Mouse (Mus musculus): ENCODE measurements around the gene Gm7694. TPM values are rescaled to one million over a fixed set of nuclear protein-coding genes. Genes with fewer than 3 reads are reported as not detected.

Gm7694 gene
- polyA plus RNA-seq, 1 experiment: 1.5 TPM

- no peaks in the 10 kb centered on the region for H3K36me3 ChIP-seq (ENCODE audit: control insufficient read depth, insufficient read depth, low read length, poor library complexity, severe bottlenecking)
- H3K4me1 ChIP-seq (ENCODE audit: control insufficient read depth, insufficient read depth, low read length): no peaks in the 10 kb centered on the region
- H3K9ac ChIP-seq (ENCODE audit: low read depth, poor library complexity, severe bottlenecking): no peak overlapping the region
- no peaks in the 10 kb centered on the region for H3K27me3 ChIP-seq (ENCODE audit: control insufficient read depth, insufficient read depth, low read length, poor library complexity, severe bottlenecking)
- H3K27ac ChIP-seq (ENCODE audit: insufficient read depth, low read length): no peak overlapping the region
- H3K4me3 ChIP-seq (ENCODE audit: low read depth, low read length): no peak overlapping the region
- TF ChIP-seq POLR2A (IDR thresholded peaks at IDR 0.05; ENCODE audit: insufficient read depth, low read length) (no peak), EP300 (IDR thresholded peaks at IDR 0.05; ENCODE audit: insufficient read depth, low read depth, low read length) (no peak), CTCF (IDR thresholded peaks at IDR 0.05; ENCODE audit: low read depth, low read length) (no peak)
- no peaks in the 10 kb centered on the region; the same call in 1 of the 2 replicates for H3K9me3 ChIP-seq (replicated peaks; ENCODE audit: control insufficient read depth, insufficient read depth, low read length, poor library complexity, severe bottlenecking)
Measured at GRCm38 (mm10) chr1:170282415-170283129, 23.6 kb downstream of the Gm7694 start.

GRCm38 (mm10) chr1:170277016-170277415, 29.1 kb downstream of the Gm7694 start, which contains the start of gene Sh2d1b1:
Gene Sh2d1b1, plus strand, starts transcription at chr1:170277320.
- no peak within 1 kb of the TSS for H3K9ac ChIP-seq (ENCODE audit: low read depth, poor library complexity, severe bottlenecking)
- H3K27ac ChIP-seq (ENCODE audit: insufficient read depth, low read length): no peak within 1 kb of the TSS
- no peaks in the 10 kb centered on the region; the same call in 1 of the 2 replicates for H3K9me3 ChIP-seq (replicated peaks; ENCODE audit: control insufficient read depth, insufficient read depth, low read length, poor library complexity, severe bottlenecking)
- H3K27me3 ChIP-seq (ENCODE audit: control insufficient read depth, insufficient read depth, low read length, poor library complexity, severe bottlenecking): no peaks in the 10 kb centered on the region
- TF ChIP-seq EP300 (IDR thresholded peaks at IDR 0.05; ENCODE audit: insufficient read depth, low read depth, low read length) (no peak), POLR2A (IDR thresholded peaks at IDR 0.05; ENCODE audit: insufficient read depth, low read length) (no peak), CTCF (IDR thresholded peaks at IDR 0.05; ENCODE audit: low read depth, low read length) (no peak)
- no peaks in the 10 kb centered on the region for H3K36me3 ChIP-seq (ENCODE audit: control insufficient read depth, insufficient read depth, low read length, poor library complexity, severe bottlenecking)
- H3K4me1 ChIP-seq (ENCODE audit: control insufficient read depth, insufficient read depth, low read length): no peaks in the 10 kb centered on the region
- H3K4me3 ChIP-seq (ENCODE audit: low read depth, low read length): no peak within 1 kb of the TSS

DNA sequence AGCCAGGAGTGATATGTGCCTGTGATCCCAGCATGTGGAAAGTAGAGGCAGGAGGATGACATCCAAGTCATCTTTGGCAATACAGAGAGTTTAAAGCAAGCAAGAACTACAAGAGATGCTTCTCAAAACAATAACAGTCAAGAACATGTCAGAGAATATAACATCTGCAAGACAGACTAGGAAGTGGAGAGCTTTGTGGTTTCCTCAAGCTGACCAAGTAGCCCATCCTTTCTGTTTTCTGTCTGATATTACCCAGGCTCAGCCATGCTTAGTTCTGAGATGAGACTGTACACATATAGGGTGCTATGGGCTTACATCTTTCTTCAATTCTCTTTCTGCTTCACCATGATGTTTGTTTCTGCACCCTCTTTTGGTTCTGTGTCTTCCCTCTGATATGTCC, 32.9 kb downstream of the Gm7694 start:
- Histone ChIP-seq H3K36me3 (ENCODE audit: control insufficient read depth, insufficient read depth, low read length, poor library complexity, severe bottlenecking) (no peaks in the 10 kb centered on the region), H3K4me1 (ENCODE audit: control insufficient read depth, insufficient read depth, low read length) (no peaks in the 10 kb centered on the region), H3K4me3 (ENCODE audit: low read depth, low read length) (no peak overlapping the region), H3K9me3 (replicated peaks; ENCODE audit: control insufficient read depth, insufficient read depth, low read length, poor library complexity, severe bottlenecking) (no peaks in the 10 kb centered on the region), H3K27ac (ENCODE audit: insufficient read depth, low read length) (no peak overlapping the region), H3K27me3 (ENCODE audit: control insufficient read depth, insufficient read depth, low read length, poor library complexity, severe bottlenecking) (no peaks in the 10 kb centered on the region; the same call in 1 of the 2 replicates), H3K9ac (ENCODE audit: low read depth, poor library complexity, severe bottlenecking) (no peak overlapping the region)
- TF ChIP-seq EP300 (IDR thresholded peaks at IDR 0.05; ENCODE audit: insufficient read depth, low read depth, low read length) (no peak), POLR2A (IDR thresholded peaks at IDR 0.05; ENCODE audit: insufficient read depth, low read length) (no peak), CTCF (IDR thresholded peaks at IDR 0.05; ENCODE audit: low read depth, low read length) (no peak)

- TF ChIP-seq POLR2A (IDR thresholded peaks at IDR 0.05; ENCODE audit: insufficient read depth, low read length): no peak
- TF ChIP-seq CTCF (IDR thresholded peaks at IDR 0.05; ENCODE audit: low read depth, low read length): no peak
- TF ChIP-seq EP300 (IDR thresholded peaks at IDR 0.05; ENCODE audit: insufficient read depth, low read depth, low read length): no peak
- no peak overlapping the region for H3K4me3 ChIP-seq (ENCODE audit: low read depth, low read length)
- H3K4me1 ChIP-seq (ENCODE audit: control insufficient read depth, insufficient read depth, low read length): no peaks in the 10 kb centered on the region
Measured at GRCm38 (mm10) chr1:170270696-170271095, 35.4 kb downstream of the Gm7694 start.

DNA sequence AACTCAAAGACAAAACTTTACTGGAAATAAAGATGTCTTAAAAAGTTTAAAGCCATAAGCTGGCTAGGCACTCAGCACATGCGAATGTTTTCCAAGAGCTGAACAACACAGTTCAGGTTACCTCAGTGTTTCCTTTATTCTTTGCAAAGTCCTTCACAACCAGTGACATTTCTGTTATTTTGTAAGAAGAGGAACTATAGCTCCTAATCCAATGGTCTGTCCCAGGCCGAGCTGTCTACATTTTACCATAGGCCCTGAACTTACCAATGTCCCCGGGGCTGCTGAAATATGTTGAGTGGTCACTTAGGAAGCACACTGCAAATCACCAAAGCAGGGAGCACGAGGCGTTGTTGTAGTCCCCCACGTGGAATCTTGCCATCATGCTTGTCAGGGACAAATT, 35.9 kb downstream of the Gm7694 start:
- no peaks in the 10 kb centered on the region for H3K36me3 ChIP-seq (ENCODE audit: control insufficient read depth, insufficient read depth, low read length, poor library complexity, severe bottlenecking)
- H3K27me3 ChIP-seq (ENCODE audit: control insufficient read depth, insufficient read depth, low read length, poor library complexity, severe bottlenecking): no peaks in the 10 kb centered on the region; the same call in 1 of the 2 replicates
- H3K9me3 ChIP-seq (replicated peaks; ENCODE audit: control insufficient read depth, insufficient read depth, low read length, poor library complexity, severe bottlenecking): peaks cover 2% of the 10 kb centered on the region; the same call in 1 of the 2 replicates
- H3K9ac ChIP-seq (ENCODE audit: low read depth, poor library complexity, severe bottlenecking): no peak overlapping the region
- TF ChIP-seq CTCF (IDR thresholded peaks at IDR 0.05; ENCODE audit: low read depth, low read length) (no peak), EP300 (IDR thresholded peaks at IDR 0.05; ENCODE audit: insufficient read depth, low read depth, low read length) (no peak), POLR2A (IDR thresholded peaks at IDR 0.05; ENCODE audit: insufficient read depth, low read length) (no peak)
- H3K4me1 ChIP-seq (ENCODE audit: control insufficient read depth, insufficient read depth, low read length): no peaks in the 10 kb centered on the region
- no peak overlapping the region for H3K4me3 ChIP-seq (ENCODE audit: low read depth, low read length)
- H3K27ac ChIP-seq (ENCODE audit: insufficient read depth, low read length): no peak overlapping the region

More at GRCm38 (mm10) chr1:170270696-170271095, 35.4 kb downstream of the Gm7694 start:
- Histone ChIP-seq H3K27ac (ENCODE audit: insufficient read depth, low read length) (no peak overlapping the region), H3K9me3 (replicated peaks; ENCODE audit: control insufficient read depth, insufficient read depth, low read length, poor library complexity, severe bottlenecking) (peaks cover 2% of the 10 kb centered on the region; the same call in 1 of the 2 replicates), H3K27me3 (ENCODE audit: control insufficient read depth, insufficient read depth, low read length, poor library complexity, severe bottlenecking) (no peaks in the 10 kb centered on the region; the same call in 1 of the 2 replicates), H3K36me3 (ENCODE audit: control insufficient read depth, insufficient read depth, low read length, poor library complexity, severe bottlenecking) (no peaks in the 10 kb centered on the region), H3K9ac (ENCODE audit: low read depth, poor library complexity, severe bottlenecking) (no peak overlapping the region)

DNA sequence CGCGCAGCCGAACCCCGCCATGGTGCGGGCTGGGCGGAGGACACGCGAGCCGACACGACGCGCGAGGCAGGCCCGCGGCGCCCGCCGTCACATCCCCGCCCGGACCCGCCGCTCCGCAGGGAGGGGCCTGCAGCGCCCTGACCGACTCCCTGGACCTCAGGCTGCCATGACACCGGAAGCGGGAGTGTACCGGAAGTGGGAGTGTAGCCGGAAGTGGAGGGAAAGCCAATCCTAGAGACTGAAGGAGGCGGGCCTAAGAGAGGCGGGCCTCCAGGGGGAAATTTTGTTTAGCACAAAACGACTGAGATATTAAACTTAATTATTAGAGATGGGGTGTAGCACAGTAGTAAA, 50.6 kb downstream of the Gm7694 start:
- H3K9ac ChIP-seq (ENCODE audit: low read depth, poor library complexity, severe bottlenecking): peak overlapping the region; percentile 87

More for the DNA sequence above, 50.6 kb downstream of the Gm7694 start:
- Histone ChIP-seq H3K9me3 (replicated peaks; ENCODE audit: control insufficient read depth, insufficient read depth, low read length, poor library complexity, severe bottlenecking) (no peaks in the 10 kb centered on the region), H3K27ac (ENCODE audit: insufficient read depth, low read length) (no peak overlapping the region), H3K36me3 (ENCODE audit: control insufficient read depth, insufficient read depth, low read length, poor library complexity, severe bottlenecking) (no peaks in the 10 kb centered on the region), H3K27me3 (ENCODE audit: control insufficient read depth, insufficient read depth, low read length, poor library complexity, severe bottlenecking) (no peaks in the 10 kb centered on the region), H3K4me3 (ENCODE audit: low read depth, low read length) (peak overlapping the region; percentile 95), H3K4me1 (ENCODE audit: control insufficient read depth, insufficient read depth, low read length) (no peaks in the 10 kb centered on the region)
- TF ChIP-seq CTCF (IDR thresholded peaks at IDR 0.05; ENCODE audit: low read depth, low read length) (no peak), POLR2A (IDR thresholded peaks at IDR 0.05; ENCODE audit: insufficient read depth, low read length) (no peak), EP300 (IDR thresholded peaks at IDR 0.05; ENCODE audit: insufficient read depth, low read depth, low read length) (no peak)
